In the genomic region with DNA sequence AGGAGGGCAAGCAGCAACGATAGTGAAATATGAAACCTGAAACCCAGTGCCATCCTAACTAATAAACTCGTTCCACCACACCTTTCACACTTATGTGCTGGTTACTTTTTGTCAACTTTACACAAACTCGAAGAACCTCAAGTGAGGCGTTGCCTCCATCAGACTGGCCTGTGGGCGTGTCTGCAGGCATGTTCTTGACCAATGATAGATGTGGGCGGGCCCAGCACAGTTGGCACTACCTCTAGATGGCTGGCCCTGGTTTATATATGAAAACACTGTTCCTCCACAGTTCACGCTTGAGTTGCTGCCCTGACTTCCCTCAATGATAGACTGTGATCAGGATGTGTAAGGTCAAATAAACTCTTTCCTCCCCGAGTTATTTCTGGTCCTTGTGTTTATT, we compare ENCODE assay signal across 9 mouse cellular contexts. TPM values are rescaled to one million over a fixed set of nuclear protein-coding genes. Genes with fewer than 3 reads are reported as not detected.
DNase-seq lines count a peak whose midpoint lies in the region; ATAC-seq and TF ChIP-seq lines count a peak whose summit lies in the region.
"Had no signal": no experiment of that assay in that cellular context is flagged by ENCODE, and none has a peak within 500 bp of the region (broad histone marks: within the 10 kb centered on the region; RNA-seq: fewer than 3 reads in every experiment).

No protein-coding gene starts in this region.

- peak; percentile 68 for ATAC-seq in kidney, postnatal 0 days (replicated peaks; ENCODE audit: low FRiP score, low read depth)

- 57% methylated on average over 8 of the region's 8 CpGs for WGBS in kidney, postnatal 0 days

- TF ChIP-seq CTCF in kidney, postnatal 0 days (IDR thresholded peaks at IDR 0.05; ENCODE audit: low read depth): no peak

- peak; percentile 23 for DNase-seq in adrenal gland, postnatal 10 days
- no peak for DNase-seq in adrenal gland, adult 18-20 months (ENCODE audit: low spot score in 2 of 2)
- peak; percentile 18 to 25 for DNase-seq in adrenal gland, postnatal 36 days
- peak; percentile 15 for DNase-seq in kidney, postnatal 0 days (ENCODE audit: low spot score)
- peak; percentile 22 to 45 for DNase-seq in lung, postnatal 4 days
- no peak for DNase-seq in spleen, postnatal 10 days (ENCODE audit: low spot score in 2 of 2)
- DNase-seq in spleen, adult 18-20 months: no peak
- DNase-seq in heart, postnatal 4 days: no peak

- 0 out of 2 replicates have a peak, but pooled peaks cover 8% of the 10 kb centered on the region for H3K4me1 ChIP-seq in kidney, postnatal 0 days (replicated peaks; ENCODE audit: insufficient read depth, low read length)
- H3K4me1 ChIP-seq: embryonic facial prominence, embryonic 13.5 days had no signal

- H3K4me2 ChIP-seq in kidney, postnatal 0 days (ENCODE audit: low read length): no peak overlapping the region
- H3K4me2 ChIP-seq: embryonic facial prominence, embryonic 13.5 days had no signal

- H3K4me3 ChIP-seq in kidney, postnatal 0 days (replicated peaks; ENCODE audit: low read depth, low read length): no peak overlapping the region
- H3K4me3 ChIP-seq: embryonic facial prominence, embryonic 13.5 days had no signal

- no peaks in the 10 kb centered on the region for H3K36me3 ChIP-seq in kidney, postnatal 0 days (ENCODE audit: insufficient read depth, low read length)
- H3K36me3 ChIP-seq: embryonic facial prominence, embryonic 13.5 days had no signal

- H3K9ac ChIP-seq in kidney, postnatal 0 days (ENCODE audit: low read depth, low read length): no peak overlapping the region
- H3K9ac ChIP-seq: embryonic facial prominence, embryonic 13.5 days had no signal

- H3K9me3 ChIP-seq in kidney, postnatal 0 days (replicated peaks; ENCODE audit: low read length): no peaks in the 10 kb centered on the region
- H3K9me3 ChIP-seq: embryonic facial prominence, embryonic 13.5 days had no signal

- no peak overlapping the region for H3K27ac ChIP-seq in kidney, postnatal 0 days
- H3K27ac ChIP-seq: embryonic facial prominence, embryonic 13.5 days had no signal

- no peaks in the 10 kb centered on the region for H3K27me3 ChIP-seq in kidney, postnatal 0 days (ENCODE audit: insufficient read depth, low read length)
- H3K27me3 ChIP-seq: embryonic facial prominence, embryonic 13.5 days had no signal

RNA-seq across cellular contexts. Expression of gene Kif21a, which starts 3.2 kb away (rescaled TPM):
- 10 to 100 TPM; 18.2 to 18.9 TPM for total RNA-seq in adrenal gland, postnatal 10 days (2021)
- 10 to 100 TPM; 16.6 to 18.1 TPM for total RNA-seq in adrenal gland, adult 18-20 months (2021)
- total RNA-seq in adrenal gland, postnatal 36 days (2021): 10 to 100 TPM; 16.6 to 20.1 TPM
- polyA plus RNA-seq in kidney, postnatal 0 days (2015; fragmentation: Nextera tagmentation; extraction: Ambion mirVana): 12.9 and 14.0 TPM in 2 replicates
- 1 to 10 TPM; 7.3 to 8.0 TPM for total RNA-seq in heart, postnatal 4 days (2021)

Comparison
In these comparisons a context has a peak if more than half of its experiments do, and no peak if none do; other contexts are left out.
1. DNase-seq: peak in adrenal gland, postnatal 10 days (single experiment), adrenal gland, postnatal 36 days (2 of 2), kidney, postnatal 0 days (single experiment) and lung, postnatal 4 days (2 of 2); none in adrenal gland, adult 18-20 months (0 of 2), spleen, postnatal 10 days (0 of 2), spleen, adult 18-20 months (0 of 2) and heart, postnatal 4 days (single experiment).